ENCODE assay signal across 14 mouse cellular contexts in genomic region chr4:147369564-147369963, GRCm38 (mm10). TPM values are rescaled to one million over a fixed set of nuclear protein-coding genes. Genes with fewer than 3 reads are reported as not detected.
DNase-seq lines count a peak whose midpoint lies in the region; ATAC-seq lines count a peak whose summit lies in the region.
"Not testable (repeated sequence)": the region's sequence is repeated elsewhere in the genome, so short reads cannot be mapped to it uniquely, and the experiment has no call there.
"Had no signal": no experiment of that assay in that cellular context is flagged by ENCODE, and none has a peak within 500 bp of the region (broad histone marks: within the 10 kb centered on the region; RNA-seq: fewer than 3 reads in every experiment).

No protein-coding gene starts in this region.

- DNase-seq in embryonic facial prominence, embryonic 14.5 days (ENCODE audit: low spot score); liver, embryonic 13.5 days: not testable (repeated sequence)

- not testable (repeated sequence) for H3K4me3 ChIP-seq in embryonic facial prominence, embryonic 14.5 days (ENCODE audit: low read depth, low read length); heart, embryonic 12.5 days; hindbrain, embryonic 13.5 days; kidney, embryonic 16.5 days (ENCODE audit: low read length); liver, embryonic 13.5 days (replicated peaks); neural tube, embryonic 14.5 days (ENCODE audit: low read depth, low read length)

- not testable (repeated sequence) for H3K9ac ChIP-seq in embryonic facial prominence, embryonic 14.5 days (ENCODE audit: low read depth, low read length); heart, embryonic 12.5 days; hindbrain, embryonic 13.5 days; kidney, embryonic 16.5 days (replicated peaks; ENCODE audit: low read length); liver, embryonic 13.5 days; neural tube, embryonic 14.5 days (replicated peaks; ENCODE audit: low read depth, low read length)

- not testable (repeated sequence) for H3K36me3 ChIP-seq in embryonic facial prominence, embryonic 14.5 days (ENCODE audit: control insufficient read depth, insufficient read depth, low read length); heart, embryonic 12.5 days; hindbrain, embryonic 13.5 days; kidney, embryonic 16.5 days (ENCODE audit: insufficient read depth, low read length); liver, embryonic 13.5 days; neural tube, embryonic 14.5 days (ENCODE audit: control insufficient read depth, insufficient read depth, low read length)

- WGBS in embryonic facial prominence, embryonic 14.5 days: no CpG with 5 or more reads among the region's 2 CpGs
- no CpG with 5 or more reads among the region's 2 CpGs for WGBS in heart, embryonic 12.5 days
- WGBS in hindbrain, embryonic 13.5 days: no CpG with 5 or more reads among the region's 2 CpGs
- WGBS in kidney, embryonic 16.5 days: no CpG with 5 or more reads among the region's 2 CpGs
- no CpG with 5 or more reads among the region's 2 CpGs for WGBS in liver, embryonic 13.5 days (ENCODE audit: insufficient replicate concordance)
- no CpG with 5 or more reads among the region's 2 CpGs for WGBS in neural tube, embryonic 14.5 days

- not testable (repeated sequence) for H3K4me1 ChIP-seq in embryonic facial prominence, embryonic 14.5 days (ENCODE audit: control insufficient read depth, insufficient read depth, low read length); heart, embryonic 12.5 days (replicated peaks); hindbrain, embryonic 13.5 days (replicated peaks); kidney, embryonic 16.5 days (ENCODE audit: insufficient read depth, low read length); liver, embryonic 13.5 days (replicated peaks); neural tube, embryonic 14.5 days (ENCODE audit: control insufficient read depth, insufficient read depth, low read length)

- H3K4me2 ChIP-seq in embryonic facial prominence, embryonic 14.5 days (ENCODE audit: low read depth, low read length); heart, embryonic 12.5 days; hindbrain, embryonic 13.5 days; kidney, embryonic 16.5 days (replicated peaks; ENCODE audit: low read depth, low read length); liver, embryonic 13.5 days; neural tube, embryonic 14.5 days (ENCODE audit: low read depth, low read length): not testable (repeated sequence)

- not testable (repeated sequence) for H3K27ac ChIP-seq in embryonic facial prominence, embryonic 14.5 days (replicated peaks; ENCODE audit: low read depth, low read length); heart, embryonic 12.5 days (ENCODE audit: poor library complexity, severe bottlenecking); hindbrain, embryonic 13.5 days; kidney, embryonic 16.5 days (ENCODE audit: low read length); liver, embryonic 13.5 days; neural tube, embryonic 14.5 days (ENCODE audit: low read depth, low read length)

- 0 out of 2 replicates have a peak, but pooled peaks have one; percentile 33 for ATAC-seq in embryonic facial prominence, embryonic 14.5 days (ENCODE audit: low read depth)
- ATAC-seq in heart, embryonic 12.5 days (ENCODE audit: insufficient number of reproducible peaks, low FRiP score): peak; percentile 59; the same call in 1 of the 2 replicates
- 0 out of 2 replicates have a peak, but pooled peaks have one; percentile 59 for ATAC-seq in hindbrain, embryonic 13.5 days (ENCODE audit: low FRiP score)
- ATAC-seq in kidney, embryonic 16.5 days (ENCODE audit: low FRiP score, low TSS enrichment): peak; percentile 67
- peak; percentile 45; the same call in 1 of the 2 replicates for ATAC-seq in liver, embryonic 13.5 days (ENCODE audit: low read depth)
- ATAC-seq in megakaryocyte-erythroid progenitor cell, adult 5-6 weeks (replicated peaks; ENCODE audit: low FRiP score, low TSS enrichment, poor library complexity, severe bottlenecking): peak; percentile 52; the same call in 1 of the 2 replicates
- ATAC-seq in neural tube, embryonic 14.5 days (ENCODE audit: low read depth): peak; percentile 38; the same call in 1 of the 2 replicates

- not testable (repeated sequence) for H3K9me3 ChIP-seq in embryonic facial prominence, embryonic 14.5 days (ENCODE audit: control insufficient read depth, low read length); heart, embryonic 12.5 days (replicated peaks); hindbrain, embryonic 13.5 days; kidney, embryonic 16.5 days (ENCODE audit: low read length); liver, embryonic 13.5 days (replicated peaks); neural tube, embryonic 14.5 days (ENCODE audit: control insufficient read depth, low read length)

- H3K27me3 ChIP-seq in embryonic facial prominence, embryonic 14.5 days (replicated peaks; ENCODE audit: control insufficient read depth, insufficient read depth, low read length); heart, embryonic 12.5 days (replicated peaks); hindbrain, embryonic 13.5 days; kidney, embryonic 16.5 days (ENCODE audit: insufficient read depth, low read length); liver, embryonic 13.5 days; neural tube, embryonic 14.5 days (ENCODE audit: control insufficient read depth, insufficient read depth, low read length): not testable (repeated sequence)

RNA-seq across cellular contexts. Expression of gene Zfp978, which starts 8.5 kb away (rescaled TPM):
- polyA plus RNA-seq in embryonic facial prominence, embryonic 14.5 days (2014; fragmentation: Nextera tagmentation; extraction: Ambion mirVana): not detected in 2 replicates
- 0.23 and 0.49 TPM in 2 replicates for polyA plus RNA-seq in heart, embryonic 12.5 days (2016; fragmentation: Nextera tagmentation; extraction: Ambion mirVana)
- polyA plus RNA-seq in hindbrain, embryonic 13.5 days (2015; fragmentation: Nextera tagmentation; extraction: Ambion mirVana): not detected in 2 replicates
- polyA plus RNA-seq in kidney, embryonic 16.5 days (2015; fragmentation: Nextera tagmentation; extraction: Ambion mirVana): not detected in 2 replicates
- polyA plus RNA-seq in liver, embryonic 13.5 days (2015; fragmentation: Nextera tagmentation; extraction: Ambion mirVana): 0.16 and 0.38 TPM in 2 replicates
- total RNA-seq in megakaryocyte-erythroid progenitor cell, adult 5-6 weeks (2014; fragmentation: Nextera tagmentation): not detected in 2 replicates
- not detected in 2 replicates for total RNA-seq in megakaryocyte-erythroid progenitor cell, adult 5-6 weeks (2017)
- polyA plus RNA-seq in neural tube, embryonic 14.5 days (2014; fragmentation: Nextera tagmentation; extraction: Ambion mirVana): not detected in 2 replicates
- total RNA-seq: gastrocnemius, postnatal 4 days; layer of hippocampus, postnatal 10 days; left cerebral cortex, postnatal 10 days had no signal
- polyA plus RNA-seq: forebrain, embryonic 10.5 days; intestine, embryonic 16.5 days; lung, adult 2 months; spleen, adult 2 months had no signal
